Mouse (Mus musculus) MN1 (cell line): ENCODE results near the gene Krt82.
A peak's percentile ranks its signal among the peaks of the same experiment; 100 is the strongest.
"Not testable (repeated sequence)": the region's sequence is repeated elsewhere in the genome, so short reads cannot be mapped to it uniquely, and the experiment has no call there.

ENCODE experiments used
- DNase-seq: peaks from one replicate; pipeline ENCODE4 v3.0.0-alpha.2; 2016; ENCODE audit warnings: low spot score

Krt82 gene

DNA sequence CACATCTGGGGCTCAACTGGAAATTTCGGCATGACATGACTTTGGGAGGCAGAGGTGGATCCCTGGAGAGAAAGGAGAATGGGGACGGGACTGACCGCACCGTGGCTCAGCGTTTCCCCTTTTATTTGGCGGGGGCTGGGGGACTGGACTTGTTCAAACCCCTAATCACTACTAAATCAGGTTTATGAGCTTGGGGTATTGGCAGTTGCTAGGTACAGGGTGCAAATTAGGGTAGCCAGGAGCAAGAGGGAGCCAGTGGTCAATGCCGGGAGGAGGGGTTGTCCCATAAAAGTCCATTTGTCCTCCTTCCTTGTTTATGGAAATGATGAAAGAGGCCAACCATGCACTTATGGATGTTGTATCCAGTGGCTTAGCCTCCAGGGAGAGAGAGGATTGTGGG lies at the start of gene Krt82:
Gene Krt82 (minus strand): TSS at position 101 of the 400 bp plus-strand sequence.
- no peak for DNase-seq

DNA sequence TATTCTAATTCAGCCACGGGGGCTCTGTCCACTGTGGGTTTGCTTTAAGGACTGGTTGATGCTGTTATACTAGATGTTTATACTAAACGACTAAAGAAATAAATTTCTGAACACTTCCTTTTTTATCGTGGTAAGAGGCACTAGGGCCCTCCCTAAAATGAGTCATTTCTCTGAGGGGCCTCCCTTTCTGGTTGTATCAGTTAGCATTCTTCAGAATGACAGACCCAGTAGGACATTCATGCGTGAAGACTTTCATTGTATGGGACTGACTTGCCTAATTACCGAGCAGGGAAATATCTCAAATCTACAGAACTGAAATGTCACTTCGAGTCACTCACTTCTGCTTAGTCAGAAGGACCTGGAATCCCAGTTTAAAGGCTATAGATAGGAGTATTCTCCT lies 48.7 kb upstream of the Krt82 start:
- DNase-seq: no peak

DNA sequence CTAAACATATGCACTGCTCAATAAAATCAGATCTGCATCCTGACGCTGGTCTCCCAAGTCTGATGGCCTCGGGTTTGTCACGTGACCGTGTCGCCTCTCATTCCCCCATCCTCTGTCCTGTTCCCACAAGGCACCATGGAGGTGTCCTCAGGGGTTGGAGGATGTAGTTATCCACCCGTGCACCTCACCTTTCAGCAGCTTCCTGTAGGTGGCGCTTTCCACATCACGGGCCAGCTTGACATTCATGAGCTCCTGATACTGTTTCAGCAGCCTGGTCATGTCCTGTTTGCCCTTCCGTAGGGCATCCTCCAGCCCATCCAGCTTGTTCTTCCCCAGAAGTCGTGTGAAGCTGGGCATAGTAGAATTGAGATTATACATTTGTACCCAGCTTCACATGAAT lies 37.7 kb upstream of the Krt82 start:
- DNase-seq: no peak

DNA sequence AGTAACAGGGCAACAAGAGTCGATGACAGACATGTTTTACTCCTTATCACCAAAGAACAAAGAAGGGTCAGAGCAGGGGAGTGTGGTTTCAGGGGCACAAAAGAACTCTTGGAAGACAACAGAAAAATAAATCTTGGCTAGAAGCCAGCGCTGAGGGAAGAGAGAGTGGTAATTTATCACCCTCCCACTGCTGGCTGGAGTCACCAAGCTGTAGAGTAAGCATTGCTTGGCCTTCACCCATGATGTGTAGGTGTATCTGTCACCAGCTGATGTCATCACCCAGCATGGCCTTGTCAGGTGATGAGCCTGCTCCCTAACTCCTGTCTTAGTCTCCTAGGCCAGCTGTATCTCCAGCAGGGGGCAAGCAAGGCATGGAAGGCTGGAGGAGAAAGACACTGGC lies 34.0 kb upstream of the Krt82 start:
- no peak for DNase-seq

DNA sequence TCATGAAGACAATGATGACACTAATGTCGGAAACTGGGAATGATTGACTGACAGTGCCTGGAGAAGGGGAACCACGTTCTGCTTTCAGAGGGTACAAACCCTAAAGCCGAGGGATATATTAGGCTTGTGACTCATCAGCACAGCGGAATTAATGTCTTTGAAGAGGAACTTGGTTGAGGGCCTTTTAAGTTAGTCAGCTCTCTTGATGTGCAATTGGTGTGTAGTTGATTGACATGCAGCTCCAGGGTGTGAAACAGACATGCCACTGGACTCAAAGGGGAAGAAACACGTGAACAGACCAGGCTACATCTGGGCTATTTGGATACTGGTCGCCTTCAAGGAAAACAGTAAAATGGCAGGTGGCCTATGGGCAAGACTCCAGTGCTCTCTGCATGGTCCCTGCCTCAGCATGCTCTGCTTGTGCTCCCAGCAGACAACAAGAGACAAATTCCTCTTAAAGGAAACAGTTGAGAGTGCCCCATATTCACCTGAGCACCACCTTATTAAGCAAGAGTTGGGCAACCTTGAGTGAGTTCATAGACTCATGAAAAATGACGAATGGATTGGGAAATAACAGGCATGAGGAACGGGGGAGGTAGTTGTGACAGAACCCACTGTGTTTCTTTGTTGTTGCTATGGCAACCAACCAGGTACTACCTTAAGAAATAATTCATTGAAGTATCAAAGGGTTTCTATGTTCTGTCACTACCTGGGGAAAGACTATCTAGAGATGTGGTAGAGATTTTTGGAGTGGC lies 32.9 kb upstream of the Krt82 start:
- no peak for DNase-seq

DNA sequence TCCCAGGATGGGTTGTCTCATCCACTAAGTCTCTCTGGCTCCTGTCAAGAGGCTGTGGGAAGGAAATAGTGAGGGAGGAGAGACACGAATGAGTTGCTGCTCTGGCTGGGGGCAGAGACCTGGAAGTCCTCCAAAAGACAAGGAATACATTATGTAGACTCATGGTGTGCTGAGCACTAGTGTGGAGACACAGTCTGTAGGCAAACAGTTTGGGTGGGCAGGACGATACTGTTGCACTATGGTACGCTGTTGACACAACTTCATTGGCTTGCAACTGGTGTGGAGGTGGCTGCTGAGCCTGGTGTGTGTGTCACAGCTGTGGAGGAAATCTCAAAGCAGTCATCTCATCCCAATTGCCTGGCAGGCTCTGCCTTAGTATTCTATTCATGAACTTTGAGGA lies 31.2 kb upstream of the Krt82 start:
- DNase-seq: no peak

DNA sequence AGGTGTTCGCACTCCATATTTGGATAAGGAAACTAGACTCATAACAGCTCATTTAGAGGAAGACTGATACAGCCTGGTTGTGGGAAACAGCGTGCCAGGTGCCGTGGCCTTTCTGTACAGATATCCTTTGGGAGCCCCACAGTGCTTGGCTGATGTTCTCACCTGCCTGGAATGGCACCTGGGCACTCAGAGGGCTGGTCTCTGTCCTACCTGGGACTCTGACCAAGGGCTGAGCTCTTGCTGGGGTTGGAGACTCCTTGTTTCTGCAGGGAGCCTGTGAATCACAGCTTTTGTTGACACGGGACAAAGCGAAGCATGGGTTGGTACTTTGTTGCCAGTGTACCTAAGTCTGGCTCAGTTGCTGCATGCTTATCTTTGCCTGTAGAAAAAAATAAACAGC lies 25.0 kb upstream of the Krt82 start:
- no peak for DNase-seq

DNA sequence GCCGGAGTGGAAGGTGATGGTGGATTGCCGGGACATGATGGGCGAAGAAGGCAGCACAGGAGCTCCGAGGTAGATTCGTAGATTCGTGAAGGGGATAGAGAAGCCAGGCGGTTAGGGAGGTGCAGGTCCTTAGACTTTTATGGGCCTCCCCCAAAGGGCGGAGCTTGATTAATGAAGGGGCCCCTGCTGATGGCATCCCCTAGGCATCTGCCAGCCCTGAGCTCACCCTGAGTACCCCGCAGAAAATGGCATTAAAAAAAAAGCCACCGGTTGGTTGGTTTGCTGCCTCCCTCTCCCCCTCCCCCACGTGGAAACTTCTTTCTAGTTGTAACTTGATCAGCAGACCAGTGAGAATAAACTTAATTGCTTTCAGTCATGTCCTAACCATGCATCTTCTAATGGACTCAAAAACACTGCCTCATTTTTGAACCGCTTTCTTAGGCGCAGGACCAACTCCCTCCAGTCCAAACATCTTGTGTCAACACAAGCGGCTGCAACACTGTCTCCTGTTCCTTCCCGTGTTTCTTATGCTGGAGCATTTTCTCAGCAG lies 23.4 kb upstream of the Krt82 start, which contains the start of gene Krt75:
Gene Krt75 (minus strand): TSS at position 109 of the 550 bp plus-strand sequence.
- no peak for DNase-seq

DNA sequence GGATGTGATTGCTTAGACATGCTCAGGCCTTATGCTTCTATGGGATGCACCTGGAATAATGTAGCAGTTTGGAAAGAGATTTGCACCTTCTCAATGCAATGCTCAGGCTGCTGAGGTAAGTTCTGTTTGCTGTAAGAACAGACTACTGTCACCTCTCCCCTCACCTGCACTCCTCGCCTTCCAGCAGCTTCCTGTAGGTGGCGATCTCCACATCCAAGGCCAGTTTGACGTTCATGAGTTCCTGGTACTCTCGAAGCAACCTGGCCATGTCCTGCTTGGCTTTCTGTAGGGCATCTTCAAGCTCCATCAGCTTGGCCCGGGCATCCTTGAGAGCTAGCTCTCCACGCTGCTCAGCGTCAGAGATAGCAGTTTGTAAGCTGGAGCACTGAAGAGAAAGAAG lies 17.3 kb upstream of the Krt82 start:
- no peak for DNase-seq

DNA sequence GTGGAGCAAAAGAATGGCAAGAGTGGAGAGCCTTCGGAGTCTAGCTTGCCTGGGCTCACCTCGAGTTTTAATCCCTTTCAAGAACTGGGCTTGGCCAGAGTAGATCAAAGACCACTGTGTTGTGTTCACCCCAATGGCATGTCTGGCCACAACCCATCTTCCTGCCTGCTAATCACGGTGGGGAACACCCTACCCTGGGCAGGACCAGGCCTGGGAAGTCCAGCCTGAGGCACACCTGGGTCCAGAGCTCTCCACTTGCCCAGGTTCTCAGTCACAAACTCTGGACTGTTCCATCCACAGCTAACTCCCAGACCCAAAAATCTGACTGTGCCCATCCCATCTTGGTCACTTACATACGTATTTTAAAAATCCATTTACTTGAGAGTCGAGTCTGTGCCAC lies 12.4 kb upstream of the Krt82 start, which contains the start of gene Krt90:
Gene Krt90 (minus strand): TSS at position 101 of the 400 bp plus-strand sequence.
- DNase-seq: no peak

DNA sequence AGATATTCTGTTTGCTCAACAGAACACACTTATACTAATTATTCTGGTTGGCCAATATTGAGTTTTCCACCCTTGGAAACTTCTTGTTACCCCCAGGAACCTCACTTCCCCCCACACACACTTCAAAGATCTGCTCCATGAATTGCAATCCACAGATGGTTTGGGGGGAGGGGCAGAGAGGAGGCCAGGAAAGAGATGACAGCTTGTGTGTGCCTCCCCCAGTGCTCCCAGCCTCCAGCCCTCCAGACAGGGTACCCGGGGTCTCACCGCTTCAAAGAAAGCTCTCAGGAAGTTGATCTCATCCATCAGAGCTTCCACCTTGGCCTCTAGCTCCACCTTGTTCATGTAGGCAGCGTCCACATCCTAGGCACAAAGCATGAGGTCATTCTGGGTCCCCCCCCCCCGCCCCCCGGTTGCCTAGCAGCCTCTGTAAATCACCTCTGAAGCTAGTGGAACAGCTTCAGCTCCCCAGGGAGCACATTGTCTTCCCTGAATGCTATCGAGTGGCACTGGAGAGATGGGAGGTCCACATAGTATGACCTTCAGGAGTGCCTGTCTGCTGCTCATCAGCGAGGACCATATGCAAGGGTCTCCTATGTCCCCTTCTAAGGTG lies 7.7 kb upstream of the Krt82 start:
- no peak for DNase-seq

DNA sequence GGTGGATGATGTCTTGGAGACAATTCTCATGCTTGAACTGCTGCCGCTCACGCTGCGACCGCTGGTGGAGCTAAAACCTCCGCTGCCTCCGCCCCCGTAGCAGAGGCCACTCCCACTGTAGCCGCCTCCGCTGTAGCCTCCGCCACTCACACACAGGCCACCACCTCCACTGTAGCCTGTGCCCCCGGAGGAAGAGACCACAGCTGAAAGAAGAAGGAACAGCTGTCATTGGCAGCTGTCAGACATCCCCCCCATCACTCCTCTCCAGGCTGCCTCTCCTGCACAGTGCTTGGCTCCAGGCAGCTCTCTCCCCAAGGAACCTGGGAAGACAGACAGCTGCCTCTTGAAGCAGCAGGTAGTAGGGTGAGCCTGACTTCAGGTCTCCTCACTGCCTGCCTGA lies 2.7 kb upstream of the Krt82 start:
- DNase-seq: no peak

DNA sequence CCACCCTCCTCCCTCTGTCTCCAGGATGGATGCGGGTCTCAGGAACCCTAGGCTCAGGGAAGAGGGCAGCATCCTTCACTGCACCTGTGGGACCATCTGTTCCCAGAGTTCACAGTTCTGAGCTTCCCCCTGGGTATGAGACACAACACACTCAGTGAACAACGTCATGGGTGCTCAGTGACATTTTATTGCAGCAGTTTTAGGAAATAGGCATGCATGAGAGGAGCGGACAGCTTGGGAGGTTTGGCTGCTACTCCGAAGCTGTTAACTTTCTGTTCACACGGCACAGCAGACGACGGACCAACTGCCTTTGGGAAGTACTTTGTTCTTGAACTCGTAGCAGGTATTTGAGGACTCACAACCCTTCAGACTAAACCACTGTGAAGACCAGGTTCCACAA lies 1.7 kb upstream of the Krt82 start:
- DNase-seq: no peak

DNA sequence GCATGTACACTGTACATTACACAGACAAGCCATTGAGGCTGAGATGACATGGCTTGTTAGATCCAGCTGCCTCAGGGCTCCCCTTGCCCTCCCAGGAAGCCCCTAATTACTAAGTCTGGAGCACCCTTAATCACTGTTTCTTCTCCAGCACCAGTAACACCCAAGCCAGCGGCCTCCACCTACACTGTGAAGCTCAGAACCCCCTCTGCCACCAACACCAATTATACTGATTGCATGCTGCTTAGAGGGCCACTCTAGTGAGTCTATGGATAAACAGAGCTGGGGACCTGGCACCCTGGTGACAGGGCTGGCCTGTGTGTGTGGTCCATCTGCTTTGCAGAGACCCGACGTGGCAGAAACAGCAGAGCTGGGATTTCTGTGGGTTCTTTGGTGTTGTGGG lies 6.0 kb downstream of the Krt82 start:
- DNase-seq: no peak

DNA sequence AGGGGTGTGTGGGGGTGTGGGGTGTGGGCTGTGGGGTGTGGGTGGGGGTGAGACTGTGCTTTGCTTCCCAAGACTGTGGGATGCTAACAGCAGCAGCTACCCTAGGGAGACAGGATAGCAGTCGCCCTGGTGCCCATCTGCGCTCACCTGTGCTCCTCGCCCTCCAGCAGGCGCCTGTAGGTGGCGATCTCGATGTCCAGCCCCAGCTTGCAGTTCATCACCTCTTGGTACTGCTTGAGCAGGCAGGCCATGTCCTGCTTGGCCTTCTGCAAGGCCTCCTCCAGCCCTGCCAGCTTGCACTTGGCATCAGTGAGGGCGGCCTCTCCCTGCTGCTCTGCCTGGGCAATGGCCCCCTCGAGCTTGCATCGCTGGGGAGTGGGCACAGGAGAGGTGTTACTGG lies 7.9 kb downstream of the Krt82 start:
- no peak for DNase-seq

DNA sequence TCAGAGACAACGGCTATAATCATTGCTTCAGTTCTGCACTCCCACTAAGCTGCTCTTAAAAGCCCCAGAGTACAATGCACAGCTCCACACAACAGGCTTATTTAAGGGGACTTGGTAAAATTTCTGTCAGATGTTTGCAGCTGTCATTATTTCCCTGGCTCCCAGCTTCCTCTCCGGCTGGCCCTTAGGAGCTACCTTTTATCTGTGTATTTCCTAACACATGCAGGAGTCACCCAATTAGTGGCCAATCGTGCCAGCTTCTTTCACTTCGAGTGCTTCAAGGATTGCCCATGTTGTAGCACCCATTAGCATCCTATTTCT lies 11.9 kb downstream of the Krt82 start:
- DNase-seq: no peak

DNA sequence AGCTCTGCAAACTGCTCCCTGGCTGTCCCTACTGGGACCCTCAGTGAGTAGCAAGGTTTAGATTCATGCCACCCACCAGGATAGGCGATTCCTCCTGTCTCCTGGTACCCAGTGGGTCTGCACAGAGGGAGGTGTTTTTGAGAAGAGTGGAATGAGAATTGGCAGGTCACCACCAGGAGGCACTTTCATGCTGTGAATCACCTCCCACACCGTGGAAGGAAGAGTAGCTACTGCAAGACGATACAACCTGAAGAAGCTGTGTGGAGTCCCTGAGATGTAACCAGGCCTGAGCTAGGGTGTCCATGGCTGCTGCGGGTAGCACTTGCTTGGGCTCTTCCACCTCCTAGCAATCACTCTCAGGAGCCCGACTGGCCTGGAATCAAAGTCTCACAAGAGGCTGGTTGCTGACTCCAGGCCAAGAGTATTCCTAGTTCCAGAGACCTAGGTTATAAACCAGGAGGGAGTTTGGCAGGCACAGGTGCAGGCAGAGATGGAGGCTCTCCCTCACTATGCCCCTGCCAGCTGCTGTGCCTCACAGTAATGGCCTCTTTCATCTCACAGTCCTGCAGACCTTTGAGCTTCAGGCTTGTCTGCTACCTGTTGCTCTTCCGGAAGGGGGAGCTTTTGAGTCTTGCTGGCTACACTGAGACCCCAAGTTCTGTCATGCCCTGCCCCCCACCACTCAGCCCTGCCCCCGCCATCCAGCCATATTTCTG lies 12.4 kb downstream of the Krt82 start:
- DNase-seq: no peak

DNA sequence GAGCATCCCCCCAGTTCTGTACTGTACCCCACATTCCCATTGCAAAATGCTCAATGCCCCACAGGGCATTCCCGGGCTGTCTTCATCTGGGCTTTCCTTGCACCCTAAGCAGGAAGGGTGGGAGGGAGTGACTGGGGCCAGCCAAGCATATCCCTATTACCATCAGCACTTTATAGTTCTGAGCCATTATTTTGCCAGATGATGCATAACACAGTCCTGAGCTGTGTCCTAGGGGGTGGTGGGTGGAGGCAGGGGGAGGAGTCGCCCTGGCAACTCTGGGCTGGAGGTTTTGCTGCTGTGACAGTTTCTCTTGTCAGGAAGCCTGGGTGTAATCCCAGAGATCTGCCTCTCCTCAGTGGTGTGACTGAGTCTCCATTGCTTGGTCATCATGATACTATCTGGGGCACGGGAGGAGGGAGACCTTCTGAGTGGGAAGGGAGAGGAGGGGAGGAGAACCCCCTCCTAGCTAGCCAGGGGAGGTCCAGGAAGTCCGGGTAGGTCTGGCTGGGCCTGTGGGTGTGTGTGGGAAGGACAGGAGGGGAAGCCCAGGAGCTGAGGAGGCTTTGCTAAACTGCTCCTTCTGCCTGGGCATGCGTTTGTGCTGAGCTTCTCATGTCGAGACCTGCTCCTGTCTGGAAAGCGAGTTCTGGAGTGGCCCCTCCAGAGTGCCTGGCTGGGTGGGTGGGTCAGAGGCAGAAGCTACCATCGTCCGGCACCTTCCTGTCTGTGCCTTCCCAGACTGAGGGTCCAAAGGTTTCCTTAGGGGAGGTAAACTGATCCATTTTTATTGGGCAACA lies 14.2 kb downstream of the Krt82 start:
- no peak for DNase-seq

DNA sequence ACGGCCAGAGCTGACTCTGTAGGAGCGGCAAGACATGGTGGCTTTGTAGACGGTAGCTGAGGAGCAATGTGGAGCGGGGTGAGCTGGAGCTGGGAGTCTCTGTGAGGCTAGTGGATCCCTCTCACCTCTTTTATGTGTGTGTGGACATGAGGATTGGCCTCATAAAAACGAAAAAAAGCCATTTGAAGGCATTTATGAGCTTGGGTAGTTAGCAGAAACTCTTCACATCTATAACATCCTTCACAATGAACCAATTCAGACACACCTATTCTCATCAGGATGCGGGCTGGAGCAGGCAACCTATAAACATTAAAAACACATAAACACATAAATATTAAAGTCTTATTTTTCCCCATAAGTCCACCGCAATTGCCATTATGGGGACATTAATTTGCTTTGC lies 17.7 kb downstream of the Krt82 start, which contains the start of gene Krt84:
Gene Krt84 (minus strand): TSS at position 101 of the 400 bp plus-strand sequence.
- DNase-seq: no peak

DNA sequence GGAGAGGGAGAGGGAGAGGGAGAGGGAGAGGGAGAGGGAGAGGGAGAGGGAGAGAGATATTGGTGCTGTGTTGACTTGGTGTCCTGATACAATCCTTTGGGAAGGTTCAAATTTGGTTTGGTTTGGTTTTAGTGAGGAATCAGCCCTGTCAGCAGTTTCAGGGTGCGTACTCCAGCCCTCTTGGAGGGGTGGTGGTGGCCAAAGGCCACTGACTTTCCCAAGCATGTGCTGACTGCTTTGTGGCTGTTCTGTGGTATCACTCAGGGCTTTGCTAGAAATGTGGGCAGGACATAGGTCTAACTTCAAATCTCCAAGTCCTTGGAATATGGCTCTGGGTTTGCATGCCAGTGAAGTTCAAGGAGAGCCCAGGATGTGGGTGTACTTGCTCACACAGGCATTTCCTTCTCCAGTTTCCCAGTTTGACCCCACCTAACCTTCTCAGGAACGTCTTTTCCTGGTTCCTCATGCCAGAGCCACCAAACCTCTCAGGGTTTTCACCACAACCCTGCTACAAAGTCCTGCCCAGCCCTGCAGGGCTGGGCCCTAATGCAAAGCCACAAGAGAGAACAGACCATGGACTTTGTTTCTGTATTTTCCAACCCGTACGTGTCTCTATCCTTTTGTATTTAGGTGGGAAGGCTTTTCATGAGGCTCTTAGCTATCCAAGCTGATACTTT lies 27.8 kb downstream of the Krt82 start:
- DNase-seq: no peak

DNA sequence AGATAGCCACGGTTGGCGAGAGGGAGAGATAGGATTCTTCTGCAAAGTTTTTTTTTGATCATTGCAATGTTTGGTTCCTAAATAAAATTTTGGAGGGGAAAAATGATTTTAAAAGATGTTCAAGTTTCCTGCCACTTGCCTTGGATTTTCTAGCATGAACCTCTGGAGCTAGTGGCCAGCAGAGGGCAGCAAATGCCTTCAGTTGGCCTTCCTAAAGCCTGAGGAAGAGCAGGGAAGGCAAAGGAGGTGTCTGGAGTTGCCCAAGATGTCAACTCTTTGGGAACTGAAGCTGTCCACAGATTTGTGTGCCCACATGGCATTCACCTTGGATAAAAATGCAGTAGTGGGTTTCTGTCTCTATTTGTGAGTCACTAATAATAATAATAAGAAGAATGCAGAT lies 30.7 kb downstream of the Krt82 start:
- DNase-seq: peak; percentile 79

DNA sequence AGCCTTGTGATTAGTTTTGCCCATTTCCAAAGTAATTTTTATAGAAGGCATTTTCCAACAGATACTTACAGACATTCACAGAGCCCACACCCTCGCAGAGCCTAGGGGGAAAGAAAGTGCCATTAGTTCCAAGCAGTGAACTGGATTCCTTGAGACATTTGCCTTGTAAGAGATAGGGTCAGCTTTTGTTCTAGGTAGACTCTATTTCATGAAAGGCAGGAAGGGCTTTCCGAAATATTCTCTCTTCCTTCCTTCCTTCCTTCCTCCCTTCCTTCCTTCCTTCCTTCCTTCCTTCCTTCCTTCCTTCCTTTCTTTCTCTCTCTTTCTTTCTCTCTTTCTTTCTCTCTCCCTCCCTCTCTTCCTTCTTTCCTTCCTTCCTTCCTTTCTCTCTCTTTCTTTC lies 33.3 kb downstream of the Krt82 start, which contains the start of gene Gm49425:
Gene Gm49425 (minus strand): TSS at position 101 of the 400 bp plus-strand sequence.
- DNase-seq: not testable (repeated sequence)
